Mouse (Mus musculus): ENCODE measurements around the gene Mettl26. TPM values are rescaled to one million over a fixed set of nuclear protein-coding genes. Genes with fewer than 3 reads are reported as not detected.

Mettl26 gene
- polyA plus RNA-seq, 2 experiments, result 46.5 to 47.6 TPM

DNA sequence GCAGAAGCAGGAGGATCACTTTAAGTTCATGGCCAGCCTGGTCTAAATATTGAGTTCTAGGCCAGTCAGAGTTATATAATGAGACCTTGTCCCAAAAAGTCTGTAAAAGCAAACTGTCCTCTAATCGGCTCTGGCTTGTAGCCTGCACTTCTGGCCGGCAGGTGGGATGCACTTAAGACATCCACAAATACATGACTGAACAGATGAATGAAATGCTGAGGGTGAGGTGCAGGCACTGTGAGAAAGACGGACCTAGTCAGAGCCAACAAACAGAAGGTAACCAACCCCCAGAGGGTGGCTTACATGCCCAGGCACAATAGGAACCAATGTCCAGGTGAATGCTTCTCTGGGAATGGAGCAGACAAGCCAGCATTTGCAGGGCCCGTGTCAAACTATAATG, 39.4 kb downstream of the Mettl26 start:
- no peak overlapping the region for H3K4me2 ChIP-seq (ENCODE audit: low read depth)
- H3K27ac ChIP-seq, result no peak overlapping the region
- H3K4me1 ChIP-seq (replicated peaks; ENCODE audit: control insufficient read depth in 2 of 2, insufficient read depth in 2 of 2, low read length in 1 of 2), result peaks cover 6 to 21% of the 10 kb centered on the region in 2 experiments
- WGBS (ENCODE audit: insufficient replicate concordance), result 43% methylated on average over 4 of the region's 4 CpGs
- DNase-seq (ENCODE audit: low read depth in 3 of 3, low spot score in 3 of 3), result no peak
- H3K4me3 ChIP-seq (ENCODE audit: insufficient read depth in 1 of 2, low read depth in 2 of 2, low read length in 2 of 2), result no peak overlapping the region
- H3K9me3 ChIP-seq (ENCODE audit: control insufficient read depth, low read length), result no peaks in the 10 kb centered on the region
- no peaks in the 10 kb centered on the region for H3K36me3 ChIP-seq (replicated peaks; ENCODE audit: control insufficient read depth, insufficient read depth, low read depth)
- no peaks in the 10 kb centered on the region for H3K27me3 ChIP-seq (ENCODE audit: control insufficient read depth, insufficient read depth, low read length)
- ATAC-seq (ENCODE audit: insufficient read depth), result no peak
- TF ChIP-seq EP300 (IDR thresholded peaks at IDR 0.05; ENCODE audit: low read depth) (no peak), CTCF (IDR thresholded peaks at IDR 0.05; ENCODE audit: low read depth) (no peak)
- no peak overlapping the region for H3K9ac ChIP-seq (replicated peaks)

DNA sequence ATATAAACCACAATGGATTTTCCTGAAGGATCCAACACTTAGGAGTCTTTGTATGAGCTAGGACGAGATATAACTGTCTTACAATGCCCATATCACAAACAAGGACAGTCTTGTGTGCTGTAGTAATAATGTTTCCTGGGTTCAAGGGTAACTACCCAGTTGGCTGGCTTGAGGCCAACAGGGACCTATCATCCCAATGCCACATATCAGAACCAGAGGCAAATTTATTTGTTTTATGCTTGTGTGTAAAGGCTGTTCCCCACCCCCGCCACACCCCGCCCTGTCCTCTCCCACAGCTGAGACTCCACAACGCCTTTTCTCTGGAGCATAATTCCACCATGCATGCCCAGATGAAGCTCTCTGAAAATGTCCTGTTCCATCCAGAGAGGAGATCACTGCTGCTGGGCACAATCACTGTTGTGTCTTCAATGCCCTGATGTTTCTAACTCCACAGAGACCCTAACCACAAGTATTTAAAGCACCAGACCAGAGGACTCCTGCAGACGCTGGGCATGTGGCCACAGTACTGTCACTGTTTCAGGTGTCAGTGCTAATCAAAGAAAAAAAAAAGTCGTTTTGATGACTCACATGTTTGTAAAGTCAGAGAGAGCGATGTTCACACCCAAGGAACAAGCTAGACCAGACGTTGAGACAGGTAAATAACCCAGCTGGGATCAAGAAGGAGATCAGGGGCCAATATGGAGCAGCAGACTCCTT, 42.2 kb downstream of the Mettl26 start:
- Histone ChIP-seq H3K27me3 (ENCODE audit: control insufficient read depth, insufficient read depth, low read length) (no peaks in the 10 kb centered on the region), H3K4me3 (ENCODE audit: insufficient read depth in 1 of 2, low read depth in 2 of 2, low read length in 2 of 2) (no peak overlapping the region), H3K9ac (replicated peaks) (no peak overlapping the region), H3K36me3 (replicated peaks; ENCODE audit: control insufficient read depth, insufficient read depth, low read depth) (no peaks in the 10 kb centered on the region), H3K4me1 (replicated peaks; ENCODE audit: control insufficient read depth in 2 of 2, insufficient read depth in 2 of 2, low read length in 1 of 2) (peaks cover 11 to 28% of the 10 kb centered on the region in 2 experiments), H3K9me3 (ENCODE audit: control insufficient read depth, low read length) (no peaks in the 10 kb centered on the region), H3K27ac (no peak overlapping the region), H3K4me2 (ENCODE audit: low read depth) (no peak overlapping the region)
- TF ChIP-seq EP300 (IDR thresholded peaks at IDR 0.05; ENCODE audit: low read depth), result no peak
- no peak for TF ChIP-seq CTCF (IDR thresholded peaks at IDR 0.05; ENCODE audit: low read depth)
- ATAC-seq (ENCODE audit: insufficient read depth), result no peak
- DNase-seq (ENCODE audit: low read depth in 3 of 3, low spot score in 3 of 3), result no peak
- 61% methylated on average over 8 of the region's 8 CpGs for WGBS (ENCODE audit: insufficient replicate concordance)

DNA sequence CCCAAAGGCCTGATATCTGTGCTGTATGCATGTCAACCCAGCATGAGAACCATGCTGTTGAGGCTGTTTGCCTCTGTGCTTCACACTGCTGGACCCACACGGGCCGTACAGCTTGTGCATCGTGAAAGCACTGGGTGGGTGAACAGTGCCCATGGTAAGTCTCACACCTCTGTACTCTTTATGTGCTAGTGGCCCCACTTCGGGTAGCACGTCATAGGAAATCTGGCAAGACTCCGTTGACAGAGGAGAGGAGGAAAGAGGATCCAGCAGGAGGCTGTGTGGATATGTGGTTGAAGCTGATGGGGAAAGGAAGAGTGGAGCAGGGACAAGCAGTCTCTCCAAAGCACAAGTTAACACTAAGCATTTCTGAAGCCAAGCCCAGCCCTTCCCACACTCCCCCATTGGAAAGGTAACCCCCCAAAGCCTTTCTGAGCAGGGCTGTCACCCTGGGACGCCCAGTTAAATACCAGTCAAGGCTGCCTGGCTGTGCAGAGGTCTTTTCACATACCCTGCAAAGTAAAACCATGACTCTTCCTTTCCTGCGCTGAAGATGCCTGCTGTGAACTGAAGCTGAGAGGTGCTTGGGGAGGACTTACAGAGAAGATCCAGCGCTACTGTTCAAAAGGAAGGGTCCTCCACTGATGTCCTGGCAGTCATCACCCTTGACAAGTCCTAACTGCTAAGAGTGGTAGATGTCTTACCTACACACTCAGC, 43.3 kb downstream of the Mettl26 start:
- Histone ChIP-seq H3K4me2 (ENCODE audit: low read depth) (peak overlapping the region; percentile 79), H3K27me3 (ENCODE audit: control insufficient read depth, insufficient read depth, low read length) (no peaks in the 10 kb centered on the region), H3K4me1 (replicated peaks; ENCODE audit: control insufficient read depth in 2 of 2, insufficient read depth in 2 of 2, low read length in 1 of 2) (peaks cover 11 to 25% of the 10 kb centered on the region in 2 experiments), H3K9ac (replicated peaks) (peak overlapping the region; percentile 82), H3K9me3 (ENCODE audit: control insufficient read depth, low read length) (no peaks in the 10 kb centered on the region), H3K4me3 (ENCODE audit: insufficient read depth in 1 of 2, low read depth in 2 of 2, low read length in 2 of 2) (peak overlapping the region; percentile 74 to 92; a peak in 3 of 4 replicates), H3K36me3 (replicated peaks; ENCODE audit: control insufficient read depth, insufficient read depth, low read depth) (no peaks in the 10 kb centered on the region; the same call in 1 of the 2 replicates), H3K27ac (no peak overlapping the region)
- ATAC-seq (ENCODE audit: insufficient read depth), result no peak
- DNase-seq (ENCODE audit: low read depth in 3 of 3, low spot score in 3 of 3), result no peak
- TF ChIP-seq CTCF (IDR thresholded peaks at IDR 0.05; ENCODE audit: low read depth) (no peak), EP300 (IDR thresholded peaks at IDR 0.05; ENCODE audit: low read depth) (no peak)
- WGBS (ENCODE audit: insufficient replicate concordance), result 81% methylated on average over 9 of the region's 9 CpGs

DNA sequence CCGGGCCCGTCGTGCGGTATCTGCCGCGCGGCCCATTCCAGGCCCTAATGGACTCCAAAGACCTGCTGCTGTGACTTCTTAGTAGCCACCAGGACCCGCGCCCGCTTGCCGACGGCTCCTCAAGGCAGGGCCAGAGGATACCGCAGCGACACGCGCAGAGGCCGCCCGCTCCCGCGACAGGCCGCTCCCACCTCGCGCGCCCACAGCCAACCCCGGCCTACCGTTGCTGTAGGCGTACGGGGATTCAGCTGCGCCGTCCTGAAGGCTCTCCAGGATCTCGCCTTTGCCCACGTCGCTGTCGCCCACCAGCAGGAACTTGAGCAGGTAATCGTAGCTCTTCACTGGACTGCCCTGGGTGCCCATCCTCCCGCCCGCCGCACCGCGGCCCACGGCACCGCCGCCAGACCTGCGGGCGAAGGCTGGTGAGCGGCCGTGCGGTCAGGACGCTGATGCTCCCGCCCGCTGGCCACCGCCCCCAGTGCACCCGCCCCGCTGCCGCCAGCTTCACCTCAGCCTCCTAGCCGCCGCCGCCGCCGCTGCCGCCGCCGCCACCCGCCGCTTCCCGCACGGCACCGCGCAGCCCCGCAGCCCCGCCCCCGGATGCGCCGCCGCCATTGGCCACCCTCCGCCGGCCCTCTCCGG, 44.4 kb downstream of the Mettl26 start, which contains the start of gene Rab40c:
Gene Rab40c (minus strand): TSS at position 584 of the 642 bp plus-strand sequence.
- ATAC-seq (ENCODE audit: insufficient read depth) (no peak), DNase-seq (ENCODE audit: low read depth in 3 of 3, low spot score in 3 of 3) (peak in 2 of 3 experiments; percentile 20 to 31)

More for the DNA sequence above, 44.4 kb downstream of the Mettl26 start, which contains the start of gene Rab40c:
- Histone ChIP-seq H3K27me3 (ENCODE audit: control insufficient read depth, insufficient read depth, low read length) (no peaks in the 10 kb centered on the region), H3K36me3 (replicated peaks; ENCODE audit: control insufficient read depth, insufficient read depth, low read depth) (peaks cover 4% of the 10 kb centered on the region), H3K4me1 (replicated peaks; ENCODE audit: control insufficient read depth in 2 of 2, insufficient read depth in 2 of 2, low read length in 1 of 2) (peaks cover 11 to 17% of the 10 kb centered on the region in 2 experiments), H3K4me3 (ENCODE audit: insufficient read depth in 1 of 2, low read depth in 2 of 2, low read length in 2 of 2) (peak within 1 kb of the TSS; percentile 86 to 92), H3K4me2 (ENCODE audit: low read depth) (peak within 1 kb of the TSS; percentile 89), H3K27ac (peak within 1 kb of the TSS; percentile 75), H3K9me3 (ENCODE audit: control insufficient read depth, low read length) (no peaks in the 10 kb centered on the region), H3K9ac (replicated peaks) (peak within 1 kb of the TSS; percentile 82)
- WGBS (ENCODE audit: insufficient replicate concordance), result under 1% methylated on average over 58 of the region's 78 CpGs
- TF ChIP-seq EP300 (IDR thresholded peaks at IDR 0.05; ENCODE audit: low read depth), result no peak
- TF ChIP-seq CTCF (IDR thresholded peaks at IDR 0.05; ENCODE audit: low read depth), result no peak

Measured in liver, embryonic 14.5 days (tissue).